Mouse (Mus musculus): Measurements from ENCODE around the gene Arpc3. TPM values are rescaled to one million over a fixed set of nuclear protein-coding genes. Genes with fewer than 3 reads are reported as not detected.
"Not testable (repeated sequence)": the region's sequence is repeated elsewhere in the genome, so short reads cannot be mapped to it uniquely, and the experiment has no call there.

The Arpc3 gene
- total RNA-seq, 2 experiments from 2014 or later: 99.6 to 103 TPM

- intact Hi-C loops (cut with DNase I): no loop called here
- no peak for DNase-seq
Measured at GRCm38 (mm10) chr5:122425550-122425949, 33.9 kb downstream of the Arpc3 start.

GRCm38 (mm10) chr5:122430036-122430775, 38.5 kb downstream of the Arpc3 start:
- intact Hi-C loops (cut with DNase I): no loop called here
- DNase-seq: no peak

- no peak for DNase-seq
- intact Hi-C loops (cut with DNase I): no loop called here
Measured at GRCm38 (mm10) chr5:122431221-122431620, 39.5 kb downstream of the Arpc3 start.

GRCm38 (mm10) chr5:122434541-122434940, 42.9 kb downstream of the Arpc3 start:
- intact Hi-C loops (cut with DNase I): no loop called here
- no peak for DNase-seq

GRCm38 (mm10) chr5:122439400-122440094, 47.9 kb downstream of the Arpc3 start:
- intact Hi-C loops (cut with DNase I): no loop called here
- DNase-seq: peak in 1 of 2 experiments; percentile 54

GRCm38 (mm10) chr5:122440095-122440630, 48.5 kb downstream of the Arpc3 start:
- DNase-seq: peak in 1 of 2 experiments; percentile 55
- intact Hi-C loops (cut with DNase I): no loop called here

GRCm38 (mm10) chr5:122444492-122444891, 52.8 kb downstream of the Arpc3 start:
- no peak for DNase-seq
- intact Hi-C loops (cut with DNase I): no loop called here

GRCm38 (mm10) chr5:122445051-122445610, 53.5 kb downstream of the Arpc3 start:
- intact Hi-C loops (cut with DNase I): no loop called here
- no peak for DNase-seq

GRCm38 (mm10) chr5:122447857-122448256, 56.2 kb downstream of the Arpc3 start:
- no peak for DNase-seq
- intact Hi-C loops (cut with DNase I): no loop called here

GRCm38 (mm10) chr5:122448869-122449268, 57.2 kb downstream of the Arpc3 start:
- intact Hi-C loops (cut with DNase I): no loop called here

GRCm38 (mm10) chr5:122449946-122450345, 58.3 kb downstream of the Arpc3 start:
- DNase-seq: peak in 1 of 2 experiments; percentile 45
- intact Hi-C loops (cut with DNase I): no loop called here

More at GRCm38 (mm10) chr5:122448869-122449268, 57.2 kb downstream of the Arpc3 start:
- no peak for DNase-seq

- intact Hi-C loops (cut with DNase I): no loop called here
- peak in 1 of 2 experiments; percentile 46 for DNase-seq
Measured at GRCm38 (mm10) chr5:122450913-122451317, 59.2 kb downstream of the Arpc3 start.

- intact Hi-C loops (cut with DNase I): no loop called here
- no peak for DNase-seq
Measured at GRCm38 (mm10) chr5:122451324-122451723, 59.6 kb downstream of the Arpc3 start.

GRCm38 (mm10) chr5:122452194-122452593, 60.5 kb downstream of the Arpc3 start:
- DNase-seq: no peak
- intact Hi-C loops (cut with DNase I): no loop called here

- no peak for DNase-seq
- intact Hi-C loops (cut with DNase I): no loop called here
Measured at GRCm38 (mm10) chr5:122453188-122453587, 61.5 kb downstream of the Arpc3 start.

- DNase-seq: no peak
- intact Hi-C loops (cut with DNase I): no loop called here
Measured at GRCm38 (mm10) chr5:122454442-122454841, 62.8 kb downstream of the Arpc3 start.

- no peak for DNase-seq
- intact Hi-C loops (cut with DNase I): no loop called here
Measured at GRCm38 (mm10) chr5:122454883-122455282, 63.2 kb downstream of the Arpc3 start.

GRCm38 (mm10) chr5:122455584-122455983, 63.9 kb downstream of the Arpc3 start:
- intact Hi-C loops (cut with DNase I): no loop called here

GRCm38 (mm10) chr5:122457054-122457453, 65.4 kb downstream of the Arpc3 start:
- DNase-seq; intact Hi-C loops (cut with DNase I): not testable (repeated sequence)

More at GRCm38 (mm10) chr5:122455584-122455983, 63.9 kb downstream of the Arpc3 start:
- no peak for DNase-seq

GRCm38 (mm10) chr5:122458066-122458465, 66.4 kb downstream of the Arpc3 start:
- DNase-seq: no peak
- intact Hi-C loops (cut with DNase I): no loop called here

- intact Hi-C loops (cut with DNase I): no loop called here
- DNase-seq: no peak
Measured at GRCm38 (mm10) chr5:122459335-122459734, 67.7 kb downstream of the Arpc3 start.
